Mouse (Mus musculus) lung, embryonic 16.5 days (tissue): Measurements from ENCODE around the gene Tor3a. TPM values are rescaled to one million over a fixed set of nuclear protein-coding genes. Genes with fewer than 3 reads are reported as not detected.
A peak's percentile ranks its signal among the peaks of the same experiment; 100 is the strongest.

Source experiments
- ATAC-seq: fragments of 200-750 bp; cut with Nextera tagmentation; 2 replicates; pipeline ENCODE4 v1.8.0; 2017; ENCODE audit warnings: low read depth, mild to moderate bottlenecking, moderate library complexity
- H3K27ac ChIP-seq: fragments of 300-500 bp; sonication (generic); 2 replicates; pipeline ENCODE4 v1.5.1; 2014; ENCODE audit warnings: mild to moderate bottlenecking, control low read depth, low read length
- H3K27me3 ChIP-seq: fragments of 300-500 bp; sonication (generic); 2 replicates; pipeline ENCODE4 v1.6.1; 2014; ENCODE audit warnings: low read depth, low read length, mixed read lengths; ENCODE audit not compliant: control insufficient read depth, insufficient read depth
- H3K36me3 ChIP-seq: fragments of 300-500 bp; sonication (generic); 2 replicates; pipeline ENCODE4 v1.6.1; 2014; ENCODE audit warnings: low read length; ENCODE audit not compliant: control insufficient read depth, insufficient read depth
- H3K4me1 ChIP-seq: fragments of 300-500 bp; sonication (generic); replicated peaks from 2 replicates; pipeline ENCODE4 v1.6.1; 2014; ENCODE audit warnings: low read length, mixed read lengths; ENCODE audit not compliant: control insufficient read depth, insufficient read depth
- H3K4me2 ChIP-seq: fragments of 300-500 bp; sonication (generic); 2 replicates; pipeline ENCODE4 v1.6.1; 2014; ENCODE audit warnings: low read depth, low read length, control low read depth
- H3K4me3 ChIP-seq: fragments of 300-500 bp; sonication (generic); 2 replicates; pipeline ENCODE4 v1.5.1; 2014; ENCODE audit warnings: mild to moderate bottlenecking, low read length, control low read depth
- H3K9ac ChIP-seq: fragments of 300-500 bp; sonication (generic); 2 replicates; pipeline ENCODE4 v1.6.1; 2014; ENCODE audit warnings: low read length, control low read depth
- H3K9me3 ChIP-seq: fragments of 300-500 bp; sonication (generic); 2 replicates; pipeline ENCODE4 v1.6.1; 2016; ENCODE audit warnings: low read length; ENCODE audit not compliant: control insufficient read depth
- WGBS: fragments of 180-500 bp; shearing (Covaris S2); extraction: QIAGEN DNeasy Blood & Tissue Kit; methylation state at CpG from one replicate; pipeline ENCODE4 v1.1.7; 2014; 5-methylcytosine and 5-hydroxymethylcytosine counted together
- polyA plus RNA-seq: library from polyadenylated mRNA; unstranded; fragments of >200 nt; fragmentation: Nextera tagmentation; extraction: Ambion mirVana; gene quantifications from 2 replicates; pipeline ENCODE4 v1.2.1, GENCODE M21; 2015

Tor3a gene
- polyA plus RNA-seq, 1 experiment from 2014 or later, result 14.0 TPM

GRCm38 (mm10) chr1:156659906-156660659 is 14.1 kb downstream of the Tor3a start:
- peaks cover 5% of the 10 kb centered on the region; the same call in 1 of the 2 replicates for H3K4me1 ChIP-seq
- H3K4me2 ChIP-seq, result peak overlapping the region; percentile 36
- 49% methylated on average over 13 of the region's 13 CpGs for WGBS
- peak; percentile 82 for ATAC-seq
- peak overlapping the region; percentile 69 for H3K27ac ChIP-seq
- H3K9me3 ChIP-seq, result no peaks in the 10 kb centered on the region
- 0 out of 2 replicates have a peak overlapping the region, but pooled peaks have one; percentile 1 for H3K9ac ChIP-seq
- H3K27me3 ChIP-seq, result no peaks in the 10 kb centered on the region
- H3K4me3 ChIP-seq, result no peak overlapping the region
- H3K36me3 ChIP-seq, result no peaks in the 10 kb centered on the region

DNA sequence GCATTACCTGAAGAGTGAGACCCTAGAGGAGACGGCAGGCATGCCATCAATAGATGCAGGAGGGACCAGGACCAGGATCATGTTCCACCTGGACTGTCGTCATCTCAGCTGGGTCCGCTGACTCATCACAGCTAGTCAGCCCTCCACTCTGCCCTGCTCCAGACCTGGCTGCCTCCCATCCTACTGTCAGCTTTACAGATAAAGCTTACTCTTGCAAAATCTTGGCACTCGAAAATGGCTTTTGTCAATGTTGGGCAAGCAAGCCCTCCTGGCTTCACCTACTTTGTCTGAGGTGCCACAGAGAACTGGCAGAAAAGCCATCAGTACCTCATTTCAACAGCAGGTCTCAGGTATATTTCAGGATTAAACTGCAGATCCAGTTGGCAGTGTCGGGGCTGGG is 15.5 kb downstream of the Tor3a start:
- Histone ChIP-seq H3K27me3 (no peaks in the 10 kb centered on the region), H3K27ac (no peak overlapping the region), H3K9ac (no peak overlapping the region), H3K4me2 (no peak overlapping the region), H3K36me3 (no peaks in the 10 kb centered on the region), H3K4me1 (peaks cover 10% of the 10 kb centered on the region; the same call in 1 of the 2 replicates), H3K4me3 (no peak overlapping the region), H3K9me3 (no peaks in the 10 kb centered on the region)
- WGBS, result 82% methylated on average over 5 of the region's 5 CpGs
- ATAC-seq, result no peak

DNA sequence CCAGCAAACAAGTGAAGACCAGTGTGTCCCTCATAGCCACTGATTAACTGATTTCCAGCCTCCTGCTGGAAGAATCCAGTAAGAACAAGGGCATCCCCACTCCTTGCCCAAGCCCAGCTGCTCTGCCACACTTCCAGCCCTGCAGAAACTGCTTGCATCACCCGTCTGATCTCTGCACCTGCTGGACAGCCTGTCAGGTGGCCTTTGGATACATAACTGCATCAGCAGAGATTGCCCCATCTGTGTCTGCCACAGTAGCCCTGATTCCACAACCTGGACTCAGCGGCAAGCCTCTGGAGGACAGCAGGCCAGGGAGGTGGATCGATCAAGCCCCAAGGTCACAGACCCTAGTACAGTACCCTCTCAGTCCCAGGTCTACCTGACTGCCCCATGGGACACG is 16.6 kb downstream of the Tor3a start:
- ATAC-seq, result no peak
- Histone ChIP-seq H3K9me3 (no peaks in the 10 kb centered on the region), H3K4me3 (no peak overlapping the region), H3K27me3 (no peaks in the 10 kb centered on the region), H3K36me3 (no peaks in the 10 kb centered on the region), H3K9ac (no peak overlapping the region), H3K4me1 (peaks cover 13% of the 10 kb centered on the region), H3K27ac (no peak overlapping the region), H3K4me2 (no peak overlapping the region)
- 83% methylated on average over 4 of the region's 4 CpGs for WGBS

DNA sequence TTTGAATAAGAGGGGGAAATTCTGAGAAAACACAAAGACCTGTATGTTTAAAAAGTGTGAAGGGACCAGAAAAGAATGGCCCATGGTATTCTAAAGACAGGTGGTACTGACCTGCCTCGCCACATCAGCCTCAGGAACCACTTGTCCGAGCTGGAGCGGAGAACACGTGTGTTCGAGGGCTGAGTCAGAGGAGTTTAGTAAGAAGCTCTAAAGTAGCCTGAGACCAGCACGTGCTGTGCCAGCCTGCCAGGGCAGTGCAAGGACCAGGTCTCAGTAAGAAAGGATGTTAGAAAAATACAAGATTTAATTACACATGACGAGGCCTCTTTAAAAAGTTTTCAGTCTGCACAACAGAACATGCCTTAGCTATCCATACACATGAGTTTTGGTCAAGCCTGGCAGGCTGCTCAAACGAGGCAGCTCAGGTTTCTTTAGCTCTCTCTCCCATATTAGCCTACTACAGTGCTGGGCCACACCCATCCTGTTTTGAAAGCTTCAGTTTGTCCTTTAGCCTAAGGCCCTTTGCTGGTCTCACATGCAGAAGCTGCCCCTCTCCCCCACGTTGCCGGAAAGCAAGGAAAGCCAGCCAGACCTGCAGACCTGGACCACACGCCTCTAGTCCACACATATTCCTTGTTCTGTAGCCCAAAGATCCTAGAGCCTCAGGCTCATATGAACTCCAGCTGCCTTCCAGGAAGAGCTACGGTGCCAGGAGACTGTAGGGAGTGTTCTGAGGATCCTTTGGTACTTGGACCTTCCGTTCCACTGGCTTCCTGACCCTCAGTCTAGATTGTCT is 19.2 kb downstream of the Tor3a start:
- Histone ChIP-seq H3K4me1 (peaks cover 10% of the 10 kb centered on the region), H3K27ac (peak overlapping the region; percentile 46; the same call in 1 of the 2 replicates), H3K9me3 (no peaks in the 10 kb centered on the region), H3K9ac (peak overlapping the region; percentile 20; the same call in 1 of the 2 replicates), H3K4me3 (no peak overlapping the region), H3K36me3 (no peaks in the 10 kb centered on the region), H3K4me2 (no peak overlapping the region), H3K27me3 (no peaks in the 10 kb centered on the region)
- 0 out of 2 replicates have a peak, but pooled peaks have one; percentile 42 for ATAC-seq
- WGBS, result 61% methylated on average over 13 of the region's 13 CpGs

- Histone ChIP-seq H3K4me2 (no peak overlapping the region), H3K27me3 (no peaks in the 10 kb centered on the region), H3K27ac (peak overlapping the region; percentile 23; the same call in 1 of the 2 replicates), H3K4me1 (peaks cover 14% of the 10 kb centered on the region), H3K9me3 (no peaks in the 10 kb centered on the region), H3K4me3 (no peak overlapping the region), H3K9ac (no peak overlapping the region), H3K36me3 (no peaks in the 10 kb centered on the region)
- ATAC-seq, result peak; percentile 45; the same call in 1 of the 2 replicates
- WGBS, result 40% methylated on average over 6 of the region's 6 CpGs
Observed at GRCm38 (mm10) chr1:156652189-156652822, 21.9 kb downstream of the Tor3a start.

DNA sequence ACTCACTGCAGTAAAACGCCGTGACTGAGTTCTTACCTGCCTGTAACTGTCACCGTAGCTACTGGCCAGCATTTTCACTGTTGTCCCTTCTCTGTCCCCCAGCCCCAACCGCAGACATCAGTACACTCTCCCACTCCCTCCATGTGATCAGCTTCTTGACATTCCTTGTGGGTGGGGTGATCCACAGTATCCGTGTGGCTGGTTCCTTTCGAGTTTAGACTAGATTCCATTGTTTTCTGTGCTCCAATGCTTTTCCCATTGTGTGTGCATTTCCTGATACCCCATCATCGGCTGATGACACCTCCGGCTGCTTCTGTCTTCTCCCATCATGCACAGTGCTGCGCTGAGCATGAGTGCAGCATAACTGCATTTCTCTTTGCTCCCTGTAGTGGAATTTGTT is 23.5 kb downstream of the Tor3a start:
- Histone ChIP-seq H3K9me3 (no peaks in the 10 kb centered on the region), H3K27me3 (no peaks in the 10 kb centered on the region), H3K4me3 (no peak overlapping the region), H3K27ac (no peak overlapping the region; the same call in 1 of the 2 replicates), H3K4me2 (no peak overlapping the region), H3K4me1 (peaks cover 14% of the 10 kb centered on the region), H3K9ac (no peak overlapping the region), H3K36me3 (no peaks in the 10 kb centered on the region)
- 0 out of 2 replicates have a peak, but pooled peaks have one; percentile 29 for ATAC-seq
- 64% methylated on average over 9 of the region's 9 CpGs for WGBS

- peaks cover 7% of the 10 kb centered on the region for H3K4me1 ChIP-seq
- ATAC-seq, result no peak
- WGBS, result 32% methylated on average over 2 of the region's 2 CpGs
Observed at GRCm38 (mm10) chr1:156648705-156649104, 25.5 kb downstream of the Tor3a start.

DNA sequence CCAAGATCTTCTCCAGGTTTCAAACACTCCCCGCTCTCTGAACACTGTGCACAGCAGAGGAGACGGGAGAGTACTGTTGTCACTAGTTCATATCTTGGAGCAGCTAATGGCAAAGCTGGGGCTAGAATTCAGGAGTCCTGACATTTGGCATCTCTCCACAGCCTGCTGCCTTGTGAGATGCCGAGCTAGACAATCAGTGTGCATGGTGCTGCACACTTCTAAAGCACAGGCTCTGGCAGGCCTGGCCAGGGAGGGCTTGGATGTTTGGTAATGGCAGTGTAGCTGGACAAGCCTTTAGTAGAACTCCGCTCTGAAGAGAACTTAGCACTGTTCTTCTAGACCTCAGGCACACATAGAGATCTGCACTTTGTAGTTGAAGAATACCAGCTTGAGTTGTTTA is 28.2 kb downstream of the Tor3a start:
- WGBS, result 74% methylated on average over 4 of the region's 4 CpGs
- H3K27me3 ChIP-seq, result no peaks in the 10 kb centered on the region
- no peak overlapping the region for H3K9ac ChIP-seq
- no peaks in the 10 kb centered on the region for H3K9me3 ChIP-seq
- peaks cover 10% of the 10 kb centered on the region for H3K36me3 ChIP-seq
- no peak for ATAC-seq
- H3K4me2 ChIP-seq, result no peak overlapping the region
- peaks cover 4% of the 10 kb centered on the region; the same call in 1 of the 2 replicates for H3K4me1 ChIP-seq
- no peak overlapping the region for H3K4me3 ChIP-seq
- H3K27ac ChIP-seq, result no peak overlapping the region

More at GRCm38 (mm10) chr1:156648705-156649104, 25.5 kb downstream of the Tor3a start:
- no peak overlapping the region for H3K27ac ChIP-seq
- H3K9me3 ChIP-seq, result no peaks in the 10 kb centered on the region
- H3K36me3 ChIP-seq, result no peaks in the 10 kb centered on the region
- H3K27me3 ChIP-seq, result no peaks in the 10 kb centered on the region
- no peak overlapping the region for H3K9ac ChIP-seq
- no peak overlapping the region for H3K4me3 ChIP-seq
- no peak overlapping the region for H3K4me2 ChIP-seq
